Mouse (Mus musculus): Measurements from ENCODE around the gene Foxj2. TPM values are rescaled to one million over a fixed set of nuclear protein-coding genes. Genes with fewer than 3 reads are reported as not detected.

The Foxj2 gene
- 9.4 TPM for polyA plus RNA-seq (2014; fragmentation: Illumina TruSeq; extraction: RNeasy Lipid Tissue Mini Kit (QIAGEN cat#74804); ENCODE audit: insufficient read depth, low read depth, low replicate concordance)

DNA sequence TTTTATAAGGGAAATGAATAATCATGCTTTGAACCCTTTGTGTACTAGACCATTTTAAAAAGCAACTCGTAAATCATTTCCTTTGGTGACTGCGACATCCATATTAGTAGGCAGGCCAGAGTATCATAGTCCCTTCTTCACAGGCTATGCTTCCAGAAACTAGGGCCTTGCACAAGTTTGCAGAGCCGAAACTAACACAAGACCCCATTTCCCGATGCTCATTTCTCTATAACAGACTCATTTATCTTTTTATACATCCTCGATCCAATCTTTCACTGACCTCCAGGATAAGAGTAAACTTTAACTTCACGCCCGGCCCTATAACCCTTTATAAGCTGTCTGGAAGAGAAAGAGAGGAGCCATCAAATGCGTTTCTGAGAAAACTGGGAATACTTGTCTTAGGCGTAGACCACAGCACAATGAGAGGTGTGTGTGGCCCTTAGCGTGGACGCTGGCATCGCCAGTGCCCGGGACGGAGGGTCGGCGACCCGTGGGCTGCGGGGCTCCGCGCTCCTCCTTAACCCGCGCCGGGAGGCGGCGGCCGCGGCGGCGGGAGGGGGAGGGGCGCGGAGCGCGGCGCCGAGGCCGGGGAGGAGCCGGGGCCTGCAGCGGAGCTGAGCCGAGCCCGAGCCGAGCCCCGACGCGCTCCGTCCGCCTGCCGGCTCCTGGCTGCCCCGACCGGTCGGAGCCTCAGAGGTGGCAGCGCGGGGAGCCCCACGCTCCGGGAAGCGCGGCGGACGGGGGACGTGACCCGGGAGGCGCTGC is at the start of gene Foxj2:
Foxj2 (plus strand) TSS at position 609 of the 765 bp plus-strand sequence.

DNA sequence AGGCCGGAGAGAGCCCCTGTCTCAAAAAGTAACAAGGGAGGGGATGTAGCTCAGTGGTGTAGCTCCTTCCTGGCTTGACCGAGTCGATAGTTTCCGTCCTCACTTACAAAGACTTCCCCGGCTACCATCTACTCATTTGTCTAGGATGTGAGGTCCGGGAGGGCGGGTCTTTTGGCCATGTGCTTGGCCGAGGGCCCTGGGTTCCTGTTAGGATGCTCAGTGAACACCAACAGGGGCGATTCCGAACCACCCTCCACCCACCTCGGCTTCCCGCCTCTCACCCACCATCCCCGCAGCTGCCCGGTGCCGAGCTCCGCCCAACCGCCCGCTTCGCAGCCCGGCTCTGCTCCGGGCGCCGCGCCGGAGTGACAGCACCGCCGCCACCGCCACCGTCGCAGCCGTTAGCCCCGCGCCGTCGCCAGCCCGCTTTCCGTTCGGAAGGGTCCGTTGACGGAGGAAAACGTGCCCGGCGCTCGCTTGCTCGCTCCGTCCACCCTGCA is 18.4 kb upstream of the Foxj2 start, which contains the start of gene Slc2a3:
Slc2a3 (minus strand) TSS at position 340 of the 500 bp plus-strand sequence.

DNA sequence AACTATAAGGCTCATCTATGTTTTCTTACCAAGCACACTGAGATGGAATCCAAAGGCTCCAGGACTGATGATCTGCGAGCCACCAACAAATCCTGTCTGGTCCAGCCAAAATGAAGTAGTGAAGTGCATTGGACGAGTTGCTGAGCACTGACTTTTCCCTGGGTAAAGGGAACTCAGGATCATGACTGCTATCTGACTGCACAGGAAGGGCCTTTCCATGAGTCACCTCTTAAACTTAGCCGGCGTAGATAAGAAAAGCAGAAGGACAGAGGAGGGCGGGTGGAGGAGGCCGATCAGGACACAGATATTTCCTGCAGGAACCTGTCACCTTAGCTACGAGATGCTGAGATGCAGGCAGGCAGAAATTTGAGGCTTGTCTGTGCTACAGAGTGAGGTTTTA is 36.2 kb downstream of the Foxj2 start, which contains the start of gene C3ar1:
C3ar1 (minus strand) TSS at position 207 of the 400 bp plus-strand sequence.

DNA sequence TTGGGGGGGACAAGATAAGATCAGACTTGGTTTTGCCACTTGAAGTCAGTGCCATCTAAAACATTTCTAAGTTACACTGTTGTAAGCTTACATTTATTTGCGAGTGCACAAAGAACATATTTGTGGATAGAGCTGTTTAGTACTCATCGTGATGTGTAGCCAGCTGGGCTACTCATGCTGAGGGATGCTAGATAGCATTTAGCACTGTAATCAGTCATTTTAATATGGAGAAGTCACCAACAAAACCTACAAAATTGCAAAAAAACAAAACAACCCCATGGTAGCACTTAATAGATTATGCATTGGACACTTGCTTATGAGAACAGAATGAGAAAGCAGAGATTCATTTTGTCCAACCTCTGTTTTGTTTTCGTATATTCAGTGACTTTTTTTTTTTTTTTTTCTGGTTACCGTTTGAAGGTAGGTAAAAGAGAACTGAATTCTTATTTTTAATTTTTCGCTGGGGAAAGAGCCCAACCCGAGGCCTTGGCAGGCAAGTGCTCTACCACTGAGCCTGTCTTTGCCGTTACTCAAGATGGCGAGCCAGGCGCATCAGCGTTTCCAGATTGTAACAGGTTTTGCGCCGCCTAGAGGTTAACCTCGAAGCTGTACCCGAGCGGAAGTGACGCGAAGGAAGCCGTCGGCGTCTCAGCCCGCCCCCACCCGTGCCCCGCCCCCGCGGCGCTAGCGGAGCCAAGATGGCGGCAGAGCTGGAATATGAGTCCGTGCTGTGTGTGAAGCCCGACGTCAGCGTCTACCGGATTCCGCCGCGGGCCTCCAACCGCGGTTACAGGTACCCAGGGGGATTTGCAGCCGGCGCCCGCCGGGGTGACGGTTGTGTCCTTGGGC is 54.4 kb downstream of the Foxj2 start, which contains the start of gene Necap1:
Necap1 (plus strand) TSS at position 604 of the 849 bp plus-strand sequence.

Other genes starting within 250 kb of the Foxj2 start
- 10.6 TPM for gene Apobec1, start 217.5 kb upstream of the Foxj2 start, polyA plus RNA-seq (2014; fragmentation: Illumina TruSeq; extraction: RNeasy Lipid Tissue Mini Kit (QIAGEN cat#74804); ENCODE audit: insufficient read depth, low read depth, low replicate concordance)
- gene Gdf3, start 209.8 kb upstream of the Foxj2 start, polyA plus RNA-seq (2014; fragmentation: Illumina TruSeq; extraction: RNeasy Lipid Tissue Mini Kit (QIAGEN cat#74804); ENCODE audit: insufficient read depth, low read depth, low replicate concordance) = 0.11 TPM
- not detected for gene Dppa3, start 193.5 kb upstream of the Foxj2 start, polyA plus RNA-seq (2014; fragmentation: Illumina TruSeq; extraction: RNeasy Lipid Tissue Mini Kit (QIAGEN cat#74804); ENCODE audit: insufficient read depth, low read depth, low replicate concordance)
- gene Nanog, start 112.4 kb upstream of the Foxj2 start, polyA plus RNA-seq (2014; fragmentation: Illumina TruSeq; extraction: RNeasy Lipid Tissue Mini Kit (QIAGEN cat#74804); ENCODE audit: insufficient read depth, low read depth, low replicate concordance) = 0.11 TPM
- gene Slc2a3, start 18.3 kb upstream of the Foxj2 start, polyA plus RNA-seq (2014; fragmentation: Illumina TruSeq; extraction: RNeasy Lipid Tissue Mini Kit (QIAGEN cat#74804); ENCODE audit: insufficient read depth, low read depth, low replicate concordance) = 2.6 TPM
- 1.5 TPM for gene C3ar1, start 36.2 kb downstream of the Foxj2 start, polyA plus RNA-seq (2014; fragmentation: Illumina TruSeq; extraction: RNeasy Lipid Tissue Mini Kit (QIAGEN cat#74804); ENCODE audit: insufficient read depth, low read depth, low replicate concordance)
- gene Necap1, start 54.6 kb downstream of the Foxj2 start, polyA plus RNA-seq (2014; fragmentation: Illumina TruSeq; extraction: RNeasy Lipid Tissue Mini Kit (QIAGEN cat#74804); ENCODE audit: insufficient read depth, low read depth, low replicate concordance) = 17.3 TPM
- 6.7 TPM for gene Clec4a1, start 101.9 kb downstream of the Foxj2 start, polyA plus RNA-seq (2014; fragmentation: Illumina TruSeq; extraction: RNeasy Lipid Tissue Mini Kit (QIAGEN cat#74804); ENCODE audit: insufficient read depth, low read depth, low replicate concordance)
- gene Clec4a3, start 132.6 kb downstream of the Foxj2 start, polyA plus RNA-seq (2014; fragmentation: Illumina TruSeq; extraction: RNeasy Lipid Tissue Mini Kit (QIAGEN cat#74804); ENCODE audit: insufficient read depth, low read depth, low replicate concordance) = 20.9 TPM
- gene Clec4a4, start 170.5 kb downstream of the Foxj2 start, polyA plus RNA-seq (2014; fragmentation: Illumina TruSeq; extraction: RNeasy Lipid Tissue Mini Kit (QIAGEN cat#74804); ENCODE audit: insufficient read depth, low read depth, low replicate concordance) = not detected
- gene Clec4b1, start 230.0 kb downstream of the Foxj2 start, polyA plus RNA-seq (2014; fragmentation: Illumina TruSeq; extraction: RNeasy Lipid Tissue Mini Kit (QIAGEN cat#74804); ENCODE audit: insufficient read depth, low read depth, low replicate concordance) = 6.6 TPM

Data from lung, adult 10 weeks (tissue).